Mouse (Mus musculus) T-cell, adult 2 months (primary cell): ENCODE measurements around the gene Trak1.

Experiments used
- DNase-seq: peaks from one replicate; pipeline ENCODE4 v3.0.0; 2022; ENCODE audit warnings: low spot score

Gene Trak1

GRCm38 (mm10) chr9:121487216-121487615 is 189.9 kb downstream of the Trak1 start:
- no peak for DNase-seq

- DNase-seq = no peak
These were observed 194.4 kb downstream of the Trak1 start for GRCm38 (mm10) chr9:121491592-121492240.

- DNase-seq = no peak
These were observed 196.9 kb downstream of the Trak1 start for GRCm38 (mm10) chr9:121494006-121494767.

GRCm38 (mm10) chr9:121495529-121495928 is 198.2 kb downstream of the Trak1 start, which contains the start of gene Cck:
TSS of gene Cck (minus strand) at chr9:121495694.
- DNase-seq = no peak

GRCm38 (mm10) chr9:121496102-121496501 is 198.8 kb downstream of the Trak1 start:
- DNase-seq = no peak

GRCm38 (mm10) chr9:121505346-121505745 is 208.0 kb downstream of the Trak1 start:
- DNase-seq = no peak

GRCm38 (mm10) chr9:121506478-121507180 is 209.3 kb downstream of the Trak1 start:
- DNase-seq = no peak

- no peak for DNase-seq
These were observed 214.6 kb downstream of the Trak1 start for GRCm38 (mm10) chr9:121511911-121512310.

- DNase-seq = no peak
These were observed 217.2 kb downstream of the Trak1 start for GRCm38 (mm10) chr9:121514462-121514861.

GRCm38 (mm10) chr9:121520047-121520446 is 222.7 kb downstream of the Trak1 start:
- no peak for DNase-seq
